Mouse (Mus musculus): ENCODE data around the gene Klhdc9.
A peak's percentile ranks its signal among the peaks of the same experiment; 100 is the strongest.

The Klhdc9 gene

GRCm38 (mm10) chr1:171360656-171361055, at the start of gene Klhdc9:
Gene Klhdc9, minus strand, starts transcription at chr1:171360798.
- peak; percentile 87 to 93 for DNase-seq (ENCODE audit: low read depth in 2 of 2, low spot score in 2 of 2)

GRCm38 (mm10) chr1:171410231-171410630, 49.6 kb upstream of the Klhdc9 start:
- DNase-seq (ENCODE audit: low read depth in 2 of 2, low spot score in 2 of 2) = no peak

GRCm38 (mm10) chr1:171407263-171407662, 46.7 kb upstream of the Klhdc9 start:
- DNase-seq (ENCODE audit: low read depth in 2 of 2, low spot score in 2 of 2) = no peak

- DNase-seq (ENCODE audit: low read depth in 2 of 2, low spot score in 2 of 2) = no peak
Observed at GRCm38 (mm10) chr1:171402991-171403390, 42.4 kb upstream of the Klhdc9 start.

- no peak for DNase-seq (ENCODE audit: low read depth in 2 of 2, low spot score in 2 of 2)
Observed at GRCm38 (mm10) chr1:171401821-171402220, 41.2 kb upstream of the Klhdc9 start.

- peak; percentile 66 to 79 for DNase-seq (ENCODE audit: low read depth in 2 of 2, low spot score in 2 of 2)
Observed at GRCm38 (mm10) chr1:171390101-171390500, 29.5 kb upstream of the Klhdc9 start.

- peak; percentile 93 to 95 for DNase-seq (ENCODE audit: low read depth in 2 of 2, low spot score in 2 of 2)
Observed at GRCm38 (mm10) chr1:171388376-171389102, 27.9 kb upstream of the Klhdc9 start, which contains the start of gene Arhgap30. Gene Arhgap30, plus strand, starts transcription at chr1:171388954.

GRCm38 (mm10) chr1:171387099-171387498, 26.5 kb upstream of the Klhdc9 start:
- peak; percentile 31 to 39 for DNase-seq (ENCODE audit: low read depth in 2 of 2, low spot score in 2 of 2)

- DNase-seq (ENCODE audit: low read depth in 2 of 2, low spot score in 2 of 2) = no peak
Observed at GRCm38 (mm10) chr1:171385171-171385570, 24.6 kb upstream of the Klhdc9 start.

GRCm38 (mm10) chr1:171384361-171384760, 23.8 kb upstream of the Klhdc9 start:
- no peak for DNase-seq (ENCODE audit: low read depth in 2 of 2, low spot score in 2 of 2)

- no peak for DNase-seq (ENCODE audit: low read depth in 2 of 2, low spot score in 2 of 2)
Observed at GRCm38 (mm10) chr1:171382096-171382620, 21.6 kb upstream of the Klhdc9 start.

GRCm38 (mm10) chr1:171379935-171380599, 19.5 kb upstream of the Klhdc9 start:
- peak; percentile 75 to 87 for DNase-seq (ENCODE audit: low read depth in 2 of 2, low spot score in 2 of 2)

- DNase-seq (ENCODE audit: low read depth in 2 of 2, low spot score in 2 of 2) = no peak
Observed at GRCm38 (mm10) chr1:171378298-171378697, 17.7 kb upstream of the Klhdc9 start.

GRCm38 (mm10) chr1:171375646-171376097, 15.1 kb upstream of the Klhdc9 start:
- DNase-seq (ENCODE audit: low read depth in 2 of 2, low spot score in 2 of 2) = no peak

- no peak for DNase-seq (ENCODE audit: low read depth in 2 of 2, low spot score in 2 of 2)
Observed at GRCm38 (mm10) chr1:171373946-171374345, 13.3 kb upstream of the Klhdc9 start.

GRCm38 (mm10) chr1:171372880-171373279, 12.3 kb upstream of the Klhdc9 start:
- DNase-seq (ENCODE audit: low read depth in 2 of 2, low spot score in 2 of 2) = no peak

GRCm38 (mm10) chr1:171369845-171370556, 9.4 kb upstream of the Klhdc9 start, which contains the start of gene Nectin4:
Gene Nectin4, plus strand, starts transcription at chr1:171370099.
- DNase-seq (ENCODE audit: low read depth in 2 of 2, low spot score in 2 of 2) = no peak

GRCm38 (mm10) chr1:171365934-171366333, 5.3 kb upstream of the Klhdc9 start:
- no peak for DNase-seq (ENCODE audit: low read depth in 2 of 2, low spot score in 2 of 2)

GRCm38 (mm10) chr1:171361106-171362103, 807 bp upstream of the Klhdc9 start:
- DNase-seq (ENCODE audit: low read depth in 2 of 2, low spot score in 2 of 2) = peak; percentile 63 to 75

GRCm38 (mm10) chr1:171360253-171360652, 345 bp downstream of the Klhdc9 start:
- no peak for DNase-seq (ENCODE audit: low read depth in 2 of 2, low spot score in 2 of 2)

Data from CD8-positive naive resting alpha-beta T cell, adult 2 months (primary cell).